Mouse (Mus musculus): ENCODE results near the gene Csnk2a1.

Csnk2a1 gene

GRCm38 (mm10) chr2:152230046-152230445 is 3.4 kb downstream of the Csnk2a1 start:
- in situ Hi-C loops (cut with MboI, MseI): no loop called here

- in situ Hi-C loops (cut with MboI, MseI): loop anchor here (5.0 kb wide), 1 partner anchor 54 kb away; the partner anchor contains the start of gene Tbc1d20
Measured at GRCm38 (mm10) chr2:152237926-152238325, 11.3 kb downstream of the Csnk2a1 start.

DNA sequence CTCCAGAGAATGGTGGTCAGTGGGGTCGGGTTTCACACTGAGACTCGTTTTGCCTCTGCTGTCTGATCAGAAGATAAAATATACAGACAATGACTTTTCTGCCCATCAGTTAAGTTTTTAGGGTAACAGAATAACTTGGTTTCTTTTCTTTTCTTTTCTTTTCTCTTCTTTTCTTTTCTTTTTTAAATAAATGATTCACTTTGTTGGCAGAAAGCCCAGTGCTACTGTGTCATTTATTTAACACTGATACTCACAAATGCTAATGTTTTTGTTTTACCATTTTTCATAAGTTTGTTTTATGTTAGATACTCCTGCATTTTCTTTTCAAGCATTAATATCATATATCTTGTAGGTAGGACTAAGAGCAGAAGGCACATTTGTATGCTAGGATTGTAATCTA is 13.9 kb downstream of the Csnk2a1 start:
- in situ Hi-C loops (cut with MboI, MseI): no loop called here

- in situ Hi-C loops (cut with MboI, MseI): no loop called here
Measured at GRCm38 (mm10) chr2:152247213-152247612, 20.6 kb downstream of the Csnk2a1 start.

- in situ Hi-C loops (cut with MboI, MseI): loop anchor here (25.0 kb wide), 1 partner anchor 637 kb away; no protein-coding TSS in a partner anchor
Measured at GRCm38 (mm10) chr2:152250511-152250910, 23.9 kb downstream of the Csnk2a1 start.

DNA sequence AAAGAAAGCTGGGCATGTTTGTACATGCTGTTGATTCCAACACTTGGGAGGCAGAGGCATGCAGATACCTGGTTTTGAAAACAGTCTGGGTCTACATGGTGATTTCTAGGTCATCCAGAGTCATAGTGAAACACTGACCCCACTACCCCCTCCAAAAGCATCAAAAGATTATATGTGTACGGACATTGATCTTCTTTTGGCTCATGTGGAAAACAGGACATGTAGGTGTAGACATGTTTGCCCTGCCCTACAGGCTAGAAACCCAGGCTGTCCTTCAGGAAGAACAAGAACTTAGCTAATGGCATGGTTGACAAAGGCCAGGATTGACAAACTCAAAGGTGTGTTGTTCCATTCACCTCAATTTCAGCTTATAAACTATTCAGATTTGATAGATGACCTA is 33.1 kb downstream of the Csnk2a1 start:
- in situ Hi-C loops (cut with MboI, MseI): loop anchor here (25.0 kb wide), 1 partner anchor 628 kb away; no protein-coding TSS in a partner anchor

GRCm38 (mm10) chr2:152273639-152274038 is 47.0 kb downstream of the Csnk2a1 start:
- in situ Hi-C loops (cut with MboI, MseI): loop anchor here (25.0 kb wide), 1 partner anchor 614 kb away; no protein-coding TSS in a partner anchor

DNA sequence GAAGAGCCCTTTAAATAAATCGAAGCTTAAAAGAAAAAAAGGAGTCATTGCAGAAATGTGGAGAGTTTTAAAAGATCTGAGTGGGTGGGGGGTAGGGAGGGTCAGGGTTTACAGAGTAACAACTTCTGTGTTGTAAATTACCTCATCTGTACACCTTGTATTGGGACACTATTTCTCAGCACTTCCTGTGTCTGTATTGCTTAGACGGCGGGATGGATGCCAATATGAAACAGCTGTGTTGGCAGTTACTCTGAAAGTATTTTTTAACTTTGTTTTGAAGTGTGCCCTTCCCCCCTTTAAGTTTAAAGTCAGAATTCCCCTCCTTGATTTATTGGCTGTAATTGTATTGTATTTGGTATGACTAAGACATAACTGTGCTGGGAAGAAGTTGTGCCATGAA is 54.8 kb downstream of the Csnk2a1 start:
- in situ Hi-C loops (cut with MboI, MseI): no loop called here

GRCm38 (mm10) chr2:152287560-152287959 is 60.9 kb downstream of the Csnk2a1 start:
- in situ Hi-C loops (cut with MboI, MseI): no loop called here

DNA sequence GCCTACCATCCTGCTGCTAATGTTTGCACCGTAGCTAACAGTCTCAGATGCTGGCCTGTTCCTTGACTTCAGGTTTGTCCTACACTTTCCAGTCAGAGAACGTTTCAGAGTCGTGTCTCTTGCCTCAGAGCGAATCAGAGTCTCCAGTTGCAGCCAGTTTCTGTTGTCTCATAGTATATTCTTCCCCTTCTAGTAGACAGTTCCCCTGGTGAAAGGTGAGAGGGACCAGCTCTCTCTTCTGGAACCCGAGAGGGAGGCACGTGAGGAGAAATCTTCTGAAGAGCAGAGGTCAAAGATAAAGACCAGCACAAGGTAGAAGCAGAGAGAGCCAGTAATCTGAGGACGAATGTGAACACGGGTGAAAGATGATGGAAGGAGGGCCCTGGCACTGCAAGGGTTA is 61.4 kb downstream of the Csnk2a1 start:
- in situ Hi-C loops (cut with MboI, MseI): no loop called here

- in situ Hi-C loops (cut with MboI, MseI): loop anchor here (5.0 kb wide), 1 partner anchor 52 kb away; no protein-coding TSS in a partner anchor
Measured at GRCm38 (mm10) chr2:152289623-152290022, 63.0 kb downstream of the Csnk2a1 start.

DNA sequence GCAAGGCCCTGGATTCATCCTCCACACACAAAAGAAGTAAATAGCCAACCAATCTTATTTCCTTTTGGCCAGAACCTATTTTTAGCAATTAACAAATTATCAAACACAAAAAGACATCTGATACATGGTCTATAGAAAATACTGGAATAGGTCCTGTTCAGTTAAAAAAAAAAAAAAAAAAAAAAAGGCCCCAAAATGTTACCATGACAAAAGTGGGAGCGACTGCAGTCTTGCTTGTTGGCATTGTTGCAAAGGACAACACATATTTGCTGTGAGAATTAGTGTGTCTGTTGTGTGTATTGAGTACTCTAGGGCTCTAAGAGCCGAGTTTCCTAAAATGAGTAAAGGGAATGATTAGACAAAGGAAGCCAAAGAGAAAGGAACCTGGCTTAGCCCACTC is 65.8 kb downstream of the Csnk2a1 start:
- in situ Hi-C loops (cut with MboI, MseI): loop anchor here (5.0 kb wide), 1 partner anchor 55 kb away; no protein-coding TSS in a partner anchor

- in situ Hi-C loops (cut with MboI, MseI): loop anchor here (5.0 kb wide), 1 partner anchor 56 kb away; no protein-coding TSS in a partner anchor
Measured at GRCm38 (mm10) chr2:152293179-152293726, 66.6 kb downstream of the Csnk2a1 start.

DNA sequence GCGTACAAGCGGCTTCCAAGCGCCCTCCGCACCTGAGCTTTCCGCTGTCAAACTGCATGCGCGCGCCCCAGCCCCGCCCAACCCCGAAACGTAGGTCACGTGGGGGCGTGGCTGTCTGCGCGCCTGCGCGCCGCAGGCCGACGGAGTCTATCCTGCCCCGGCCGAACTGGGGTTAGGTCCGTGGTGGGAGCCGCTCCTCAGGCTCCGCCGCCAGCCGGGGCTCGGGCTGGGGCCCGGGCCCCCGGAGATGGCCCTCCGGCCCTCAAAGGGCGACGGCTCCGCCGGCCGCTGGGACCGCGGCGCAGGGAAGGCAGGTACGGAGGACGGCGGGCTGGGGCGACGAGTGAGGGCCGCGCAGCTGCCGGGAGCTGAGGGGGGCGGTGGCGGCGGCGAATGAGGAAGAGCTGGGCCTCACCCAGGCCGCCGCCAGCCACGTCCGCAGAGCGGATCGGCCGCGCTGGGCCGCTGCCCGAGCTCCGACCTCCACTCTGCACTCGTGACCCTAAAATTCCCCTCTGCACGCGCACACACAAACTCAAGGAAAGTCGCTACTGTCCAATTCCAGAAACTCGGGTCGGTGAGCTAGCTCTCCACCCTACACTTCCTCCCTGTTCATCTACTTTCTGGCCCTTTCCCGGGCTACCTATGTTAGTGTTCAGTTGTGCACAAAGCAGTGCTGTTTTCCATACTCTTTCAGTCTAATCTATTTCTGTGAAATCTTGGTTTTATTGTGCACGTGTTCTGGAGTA is 67.3 kb downstream of the Csnk2a1 start, which contains the start of gene Tbc1d20:
Gene Tbc1d20 (plus strand): TSS at position 102 of the 749 bp plus-strand sequence.
- in situ Hi-C loops (cut with MboI, MseI): loop anchor here (5.0 kb wide), 1 partner anchor 57 kb away; no protein-coding TSS in a partner anchor

DNA sequence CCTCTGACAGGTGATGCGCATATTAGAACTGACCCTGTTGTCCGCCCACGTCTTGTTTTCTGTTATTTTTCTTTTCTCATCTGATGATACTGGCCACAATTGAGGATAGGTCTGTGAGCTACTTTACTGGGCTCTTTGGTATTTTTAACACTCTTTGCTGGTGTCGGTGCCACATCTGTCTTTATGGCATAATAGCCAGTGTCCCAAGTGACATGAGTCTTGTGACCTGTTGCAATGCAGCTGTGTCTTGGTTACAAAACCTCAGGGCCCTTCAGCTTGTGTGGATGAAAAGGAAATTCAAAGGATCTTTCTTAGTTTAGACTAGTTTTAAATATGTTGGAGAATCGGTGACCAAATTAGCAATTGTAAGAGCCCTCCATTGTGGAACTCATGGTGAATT is 67.9 kb downstream of the Csnk2a1 start:
- in situ Hi-C loops (cut with MboI, MseI): loop anchor here (5.0 kb wide), 1 partner anchor 57 kb away; no protein-coding TSS in a partner anchor

DNA sequence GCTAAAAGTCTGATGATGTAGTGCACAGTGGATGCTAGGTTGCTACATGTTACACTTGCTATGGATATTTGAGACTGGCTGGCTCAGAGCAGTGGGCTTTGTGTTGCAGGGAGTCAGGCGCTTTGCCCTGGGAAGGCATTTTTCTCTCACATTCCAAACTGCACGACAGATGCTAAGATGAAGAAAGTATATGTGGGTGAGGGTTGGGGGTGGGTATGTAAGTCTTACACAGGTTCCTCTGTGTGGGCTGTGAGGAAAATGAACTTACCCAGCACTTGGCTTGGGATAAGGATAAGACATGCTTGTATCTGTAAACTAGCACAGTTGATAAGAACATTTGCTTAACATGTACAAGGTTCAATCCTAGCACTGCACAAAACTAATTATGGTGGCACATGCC is 76.2 kb downstream of the Csnk2a1 start:
- in situ Hi-C loops (cut with MboI, MseI): no loop called here

DNA sequence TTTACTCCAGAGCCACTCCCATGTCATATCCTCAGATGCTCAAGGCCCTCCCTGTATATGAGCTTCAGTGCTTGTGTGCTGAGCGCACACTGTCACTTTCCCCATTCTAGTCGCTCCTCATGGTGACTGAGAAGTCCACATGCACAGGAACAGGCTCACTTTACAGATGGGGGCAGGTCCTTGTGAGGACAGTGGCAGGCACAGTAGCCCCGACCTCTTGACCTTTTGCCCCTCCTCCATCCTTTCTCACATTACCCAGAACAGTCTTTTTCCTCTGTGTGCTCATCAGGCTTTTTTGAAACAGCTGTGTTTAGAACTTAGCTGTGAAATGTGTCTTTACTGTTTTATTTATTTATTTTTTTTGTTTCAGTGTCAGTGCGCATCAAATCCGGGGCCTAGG is 77.1 kb downstream of the Csnk2a1 start:
- in situ Hi-C loops (cut with MboI, MseI): no loop called here

DNA sequence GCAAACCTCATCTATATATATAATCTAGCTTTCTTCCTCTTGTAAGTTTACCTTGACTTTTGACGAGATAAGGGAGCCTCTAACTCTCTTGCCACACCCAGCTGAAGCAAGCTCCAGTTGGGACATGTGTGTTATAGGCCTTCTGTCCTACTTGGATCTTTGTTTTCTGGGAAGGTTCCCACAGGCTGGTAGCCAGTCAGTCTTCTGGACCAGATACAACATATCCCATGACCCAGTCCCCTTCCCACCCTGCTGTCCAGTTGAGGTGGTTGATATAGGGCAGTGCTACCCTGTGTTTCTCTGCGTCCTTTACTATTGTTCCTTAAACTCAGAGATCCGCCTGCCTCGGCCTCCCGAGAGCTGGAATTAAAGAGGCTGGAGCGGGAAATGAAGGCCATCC is 78.8 kb downstream of the Csnk2a1 start:
- in situ Hi-C loops (cut with MboI, MseI): no loop called here

GRCm38 (mm10) chr2:152307186-152307585 is 80.5 kb downstream of the Csnk2a1 start:
- in situ Hi-C loops (cut with MboI, MseI): no loop called here

DNA sequence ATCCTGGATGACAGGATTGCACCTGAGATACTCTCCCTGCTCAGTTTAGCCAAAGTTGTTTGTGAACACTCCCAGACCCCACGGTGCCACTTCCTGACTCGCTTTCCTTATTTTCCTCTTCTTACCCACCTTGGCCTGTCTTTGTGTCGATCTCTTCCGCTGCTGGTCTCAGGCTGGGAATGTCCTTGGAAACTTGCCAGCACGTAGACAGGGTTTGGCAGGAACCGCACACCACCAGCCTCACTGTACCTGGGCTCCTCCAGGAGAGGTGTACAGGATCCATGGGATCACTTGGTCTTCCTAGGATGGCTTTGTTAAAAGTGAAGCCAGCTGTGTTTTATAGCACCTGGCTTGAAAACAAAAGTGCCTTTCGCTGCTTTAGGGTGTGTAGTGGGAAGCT is 86.4 kb downstream of the Csnk2a1 start:
- in situ Hi-C loops (cut with MboI, MseI): no loop called here

- in situ Hi-C loops (cut with MboI, MseI): no loop called here
Measured at GRCm38 (mm10) chr2:152313926-152314325, 87.3 kb downstream of the Csnk2a1 start.

- in situ Hi-C loops (cut with MboI, MseI): no loop called here
Measured at GRCm38 (mm10) chr2:152317054-152317453, 90.4 kb downstream of the Csnk2a1 start.

DNA sequence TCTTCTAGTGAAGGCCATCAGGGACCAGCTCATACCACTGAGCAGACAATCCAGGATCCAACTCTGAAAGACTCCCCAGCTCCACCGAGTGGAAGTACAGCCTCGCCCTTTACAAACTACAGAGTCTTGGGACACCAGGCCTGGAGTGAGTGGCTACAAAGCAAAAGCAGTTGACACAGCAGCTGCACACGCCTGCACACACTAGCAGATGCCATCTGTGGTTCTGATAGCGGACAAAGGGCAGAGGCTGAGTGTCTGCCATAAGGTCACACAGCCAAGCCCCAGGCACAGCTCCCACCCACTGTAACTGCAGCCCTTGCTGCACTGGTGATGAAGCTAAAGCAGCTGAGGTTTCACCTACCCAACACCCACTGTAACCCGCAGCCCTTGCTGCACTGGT is 94.9 kb downstream of the Csnk2a1 start:
- in situ Hi-C loops (cut with MboI, MseI): no loop called here

All from T-helper 1 cell (primary cell).